Mouse (Mus musculus): ENCODE data around the gene Sox5. TPM values are rescaled to one million over a fixed set of nuclear protein-coding genes. Genes with fewer than 3 reads are reported as not detected.

Gene Sox5
- polyA plus RNA-seq, 1 experiment from 2014 or later: 23.4 TPM

GRCm38 (mm10) chr6:144075327-144075941 is 706.3 kb downstream of the Sox5 start:
- Histone ChIP-seq H3K9ac (replicated peaks; ENCODE audit: low read length) (no peak overlapping the region), H3K4me1 (ENCODE audit: control insufficient read depth, insufficient read depth, low read length) (no peaks in the 10 kb centered on the region), H3K27ac (replicated peaks; ENCODE audit: low read depth, low read length) (no peak overlapping the region), H3K36me3 (replicated peaks; ENCODE audit: control insufficient read depth, insufficient read depth, low read depth, low read length) (no peaks in the 10 kb centered on the region), H3K4me3 (ENCODE audit: low read depth, low read length) (no peak overlapping the region), H3K4me2 (ENCODE audit: low read depth, low read length) (no peak overlapping the region), H3K9me3 (replicated peaks; ENCODE audit: control insufficient read depth, low read length) (no peaks in the 10 kb centered on the region), H3K27me3 (ENCODE audit: control insufficient read depth, insufficient read depth, low read length) (no peaks in the 10 kb centered on the region)
- DNase-seq (ENCODE audit: low spot score) (no peak), ATAC-seq (replicated peaks; ENCODE audit: insufficient number of reproducible peaks, low FRiP score, low TSS enrichment, low read depth) (no peak)
- WGBS: 81% methylated on average over 12 of the region's 12 CpGs

- ATAC-seq (replicated peaks; ENCODE audit: insufficient number of reproducible peaks, low FRiP score, low TSS enrichment, low read depth) (peak; percentile 62; the same call in 1 of the 2 replicates), DNase-seq (ENCODE audit: low spot score) (peak; percentile 77)
- H3K4me2 ChIP-seq (ENCODE audit: low read depth, low read length): no peak overlapping the region
- H3K27me3 ChIP-seq (ENCODE audit: control insufficient read depth, insufficient read depth, low read length): no peaks in the 10 kb centered on the region
- H3K9me3 ChIP-seq (replicated peaks; ENCODE audit: control insufficient read depth, low read length): no peaks in the 10 kb centered on the region
- no peak overlapping the region for H3K9ac ChIP-seq (replicated peaks; ENCODE audit: low read length)
- no peak overlapping the region for H3K4me3 ChIP-seq (ENCODE audit: low read depth, low read length)
- no peaks in the 10 kb centered on the region for H3K4me1 ChIP-seq (ENCODE audit: control insufficient read depth, insufficient read depth, low read length)
- H3K36me3 ChIP-seq (replicated peaks; ENCODE audit: control insufficient read depth, insufficient read depth, low read depth, low read length): no peaks in the 10 kb centered on the region
- WGBS: 34% methylated on average over 9 of the region's 9 CpGs
- H3K27ac ChIP-seq (replicated peaks; ENCODE audit: low read depth, low read length): no peak overlapping the region
These were observed 707.0 kb downstream of the Sox5 start for GRCm38 (mm10) chr6:144074826-144075225.

GRCm38 (mm10) chr6:144070461-144070860 is 711.3 kb downstream of the Sox5 start:
- no peak overlapping the region for H3K27ac ChIP-seq (replicated peaks; ENCODE audit: low read depth, low read length)
- ATAC-seq (replicated peaks; ENCODE audit: insufficient number of reproducible peaks, low FRiP score, low TSS enrichment, low read depth) (no peak), DNase-seq (ENCODE audit: low spot score) (no peak)
- WGBS: 88% methylated on average over 5 of the region's 5 CpGs
- no peak overlapping the region for H3K9ac ChIP-seq (replicated peaks; ENCODE audit: low read length)
- H3K9me3 ChIP-seq (replicated peaks; ENCODE audit: control insufficient read depth, low read length): no peaks in the 10 kb centered on the region
- no peaks in the 10 kb centered on the region for H3K4me1 ChIP-seq (ENCODE audit: control insufficient read depth, insufficient read depth, low read length)
- no peak overlapping the region for H3K4me3 ChIP-seq (ENCODE audit: low read depth, low read length)
- no peaks in the 10 kb centered on the region for H3K36me3 ChIP-seq (replicated peaks; ENCODE audit: control insufficient read depth, insufficient read depth, low read depth, low read length)
- no peaks in the 10 kb centered on the region for H3K27me3 ChIP-seq (ENCODE audit: control insufficient read depth, insufficient read depth, low read length)
- H3K4me2 ChIP-seq (ENCODE audit: low read depth, low read length): no peak overlapping the region

- 83% methylated on average over 7 of the region's 7 CpGs for WGBS
- Histone ChIP-seq H3K4me3 (ENCODE audit: low read depth, low read length) (no peak overlapping the region), H3K27ac (replicated peaks; ENCODE audit: low read depth, low read length) (no peak overlapping the region), H3K27me3 (ENCODE audit: control insufficient read depth, insufficient read depth, low read length) (no peaks in the 10 kb centered on the region), H3K4me1 (ENCODE audit: control insufficient read depth, insufficient read depth, low read length) (no peaks in the 10 kb centered on the region), H3K9me3 (replicated peaks; ENCODE audit: control insufficient read depth, low read length) (no peaks in the 10 kb centered on the region), H3K9ac (replicated peaks; ENCODE audit: low read length) (no peak overlapping the region), H3K4me2 (ENCODE audit: low read depth, low read length) (no peak overlapping the region), H3K36me3 (replicated peaks; ENCODE audit: control insufficient read depth, insufficient read depth, low read depth, low read length) (no peaks in the 10 kb centered on the region)
- ATAC-seq (replicated peaks; ENCODE audit: insufficient number of reproducible peaks, low FRiP score, low TSS enrichment, low read depth) (no peak), DNase-seq (ENCODE audit: low spot score) (no peak)
These were observed 714.3 kb downstream of the Sox5 start for GRCm38 (mm10) chr6:144067491-144067890.

GRCm38 (mm10) chr6:144062428-144062827 is 719.3 kb downstream of the Sox5 start:
- no peak overlapping the region for H3K9ac ChIP-seq (replicated peaks; ENCODE audit: low read length)
- no peaks in the 10 kb centered on the region for H3K27me3 ChIP-seq (ENCODE audit: control insufficient read depth, insufficient read depth, low read length)
- H3K4me2 ChIP-seq (ENCODE audit: low read depth, low read length): no peak overlapping the region
- no peak for DNase-seq (ENCODE audit: low spot score)
- no peak for ATAC-seq (replicated peaks; ENCODE audit: insufficient number of reproducible peaks, low FRiP score, low TSS enrichment, low read depth)
- WGBS: 90% methylated on average over 8 of the region's 8 CpGs
- no peaks in the 10 kb centered on the region for H3K4me1 ChIP-seq (ENCODE audit: control insufficient read depth, insufficient read depth, low read length)
- H3K4me3 ChIP-seq (ENCODE audit: low read depth, low read length): no peak overlapping the region
- H3K27ac ChIP-seq (replicated peaks; ENCODE audit: low read depth, low read length): no peak overlapping the region
- no peaks in the 10 kb centered on the region for H3K9me3 ChIP-seq (replicated peaks; ENCODE audit: control insufficient read depth, low read length)
- no peaks in the 10 kb centered on the region for H3K36me3 ChIP-seq (replicated peaks; ENCODE audit: control insufficient read depth, insufficient read depth, low read depth, low read length)

- Histone ChIP-seq H3K4me2 (ENCODE audit: low read depth, low read length) (no peak overlapping the region), H3K27ac (replicated peaks; ENCODE audit: low read depth, low read length) (no peak overlapping the region), H3K4me1 (ENCODE audit: control insufficient read depth, insufficient read depth, low read length) (no peaks in the 10 kb centered on the region), H3K4me3 (ENCODE audit: low read depth, low read length) (no peak overlapping the region), H3K27me3 (ENCODE audit: control insufficient read depth, insufficient read depth, low read length) (no peaks in the 10 kb centered on the region), H3K9me3 (replicated peaks; ENCODE audit: control insufficient read depth, low read length) (no peaks in the 10 kb centered on the region), H3K36me3 (replicated peaks; ENCODE audit: control insufficient read depth, insufficient read depth, low read depth, low read length) (no peaks in the 10 kb centered on the region), H3K9ac (replicated peaks; ENCODE audit: low read length) (no peak overlapping the region)
- no peak for ATAC-seq (replicated peaks; ENCODE audit: insufficient number of reproducible peaks, low FRiP score, low TSS enrichment, low read depth)
- 87% methylated on average over 8 of the region's 8 CpGs for WGBS
- DNase-seq (ENCODE audit: low spot score): no peak
These were observed 720.0 kb downstream of the Sox5 start for GRCm38 (mm10) chr6:144061814-144062213.

- Histone ChIP-seq H3K9me3 (replicated peaks; ENCODE audit: control insufficient read depth, low read length) (no peaks in the 10 kb centered on the region), H3K27me3 (ENCODE audit: control insufficient read depth, insufficient read depth, low read length) (no peaks in the 10 kb centered on the region), H3K27ac (replicated peaks; ENCODE audit: low read depth, low read length) (0 out of 2 replicates have a peak overlapping the region, but pooled peaks have one; percentile 15), H3K36me3 (replicated peaks; ENCODE audit: control insufficient read depth, insufficient read depth, low read depth, low read length) (no peaks in the 10 kb centered on the region), H3K4me3 (ENCODE audit: low read depth, low read length) (no peak overlapping the region), H3K4me2 (ENCODE audit: low read depth, low read length) (no peak overlapping the region), H3K4me1 (ENCODE audit: control insufficient read depth, insufficient read depth, low read length) (peaks cover 2% of the 10 kb centered on the region; the same call in 1 of the 2 replicates), H3K9ac (replicated peaks; ENCODE audit: low read length) (no peak overlapping the region)
- 62% methylated on average over 14 of the region's 14 CpGs for WGBS
- no peak for ATAC-seq (replicated peaks; ENCODE audit: insufficient number of reproducible peaks, low FRiP score, low TSS enrichment, low read depth)
- no peak for DNase-seq (ENCODE audit: low spot score)
These were observed 724.6 kb downstream of the Sox5 start for GRCm38 (mm10) chr6:144057098-144057632.

GRCm38 (mm10) chr6:144056252-144057097 is 725.3 kb downstream of the Sox5 start:
- DNase-seq (ENCODE audit: low spot score): peak; percentile 64

More at GRCm38 (mm10) chr6:144056252-144057097, 725.3 kb downstream of the Sox5 start:
- Histone ChIP-seq H3K36me3 (replicated peaks; ENCODE audit: control insufficient read depth, insufficient read depth, low read depth, low read length) (no peaks in the 10 kb centered on the region), H3K4me3 (ENCODE audit: low read depth, low read length) (no peak overlapping the region), H3K27ac (replicated peaks; ENCODE audit: low read depth, low read length) (0 out of 2 replicates have a peak overlapping the region, but pooled peaks have one; percentile 15), H3K9ac (replicated peaks; ENCODE audit: low read length) (no peak overlapping the region), H3K4me2 (ENCODE audit: low read depth, low read length) (no peak overlapping the region), H3K9me3 (replicated peaks; ENCODE audit: control insufficient read depth, low read length) (no peaks in the 10 kb centered on the region), H3K27me3 (ENCODE audit: control insufficient read depth, insufficient read depth, low read length) (no peaks in the 10 kb centered on the region), H3K4me1 (ENCODE audit: control insufficient read depth, insufficient read depth, low read length) (peaks cover 2% of the 10 kb centered on the region; the same call in 1 of the 2 replicates)
- WGBS: 28% methylated on average over 10 of the region's 10 CpGs
- ATAC-seq (replicated peaks; ENCODE audit: insufficient number of reproducible peaks, low FRiP score, low TSS enrichment, low read depth): peak; percentile 70; the same call in 1 of the 2 replicates
